Mouse (Mus musculus) hindbrain, embryonic 11.5 days (tissue): Measurements from ENCODE around the gene Gosr2. TPM values are rescaled to one million over a fixed set of nuclear protein-coding genes. Genes with fewer than 3 reads are reported as not detected.

Experiments used
- ATAC-seq: fragments of 200-750 bp; cut with Nextera tagmentation; 2 replicates; pipeline ENCODE4 v1.8.0; 2017; ENCODE audit warnings: mild to moderate bottlenecking, moderate TSS enrichment, moderate library complexity; ENCODE audit not compliant: low FRiP score
- DNase-seq: peaks from one replicate; pipeline ENCODE4 v3.0.0-alpha.2; 2015; ENCODE audit warnings: low spot score
- H3K27ac ChIP-seq: fragments of 300-500 bp; sonication (generic); 2 replicates; pipeline ENCODE4 v1.5.1; 2014; ENCODE audit warnings: mild to moderate bottlenecking, low read depth, low read length
- H3K27me3 ChIP-seq: fragments of 300-500 bp; sonication (generic); 2 replicates; pipeline ENCODE4 v1.6.1; 2014; ENCODE audit warnings: mild to moderate bottlenecking, low read length, moderate library complexity, mixed read lengths; ENCODE audit not compliant: control insufficient read depth, insufficient read depth
- H3K36me3 ChIP-seq: fragments of 300-500 bp; sonication (generic); 2 replicates; pipeline ENCODE4 v1.6.1; 2014; ENCODE audit warnings: mild to moderate bottlenecking, low read length, moderate library complexity, mixed read lengths; ENCODE audit not compliant: control insufficient read depth, insufficient read depth
- H3K4me1 ChIP-seq: fragments of 300-500 bp; sonication (generic); replicated peaks from 2 replicates; pipeline ENCODE4 v1.6.1; 2014; ENCODE audit warnings: low read length, mixed read lengths; ENCODE audit not compliant: control insufficient read depth, insufficient read depth
- H3K4me2 ChIP-seq: fragments of 300-500 bp; sonication (generic); replicated peaks from 2 replicates; pipeline ENCODE4 v1.6.1; 2014; ENCODE audit warnings: mild to moderate bottlenecking, low read depth, low read length
- H3K4me3 ChIP-seq: fragments of 300-500 bp; sonication (generic); 2 replicates; pipeline ENCODE4 v1.5.1; 2014; ENCODE audit warnings: low read depth, low read length
- H3K9ac ChIP-seq: fragments of 300-500 bp; sonication (generic); 2 replicates; pipeline ENCODE4 v1.6.1; 2014; ENCODE audit warnings: low read depth, low read length
- H3K9me3 ChIP-seq: fragments of 300-500 bp; sonication (generic); 2 replicates; pipeline ENCODE4 v1.6.1; 2016; ENCODE audit warnings: low read length; ENCODE audit not compliant: control insufficient read depth
- WGBS: fragments of 180-500 bp; shearing (Covaris S2); extraction: QIAGEN DNeasy Blood & Tissue Kit; methylation state at CpG from one replicate; pipeline ENCODE4 v1.1.7; 2014; 5-methylcytosine and 5-hydroxymethylcytosine counted together
- polyA plus RNA-seq: library from polyadenylated mRNA; unstranded; fragments of >200 nt; fragmentation: Nextera tagmentation; extraction: Ambion mirVana; gene quantifications from 2 replicates; pipeline ENCODE4 v1.2.1, GENCODE M21; 2014

The Gosr2 gene
- polyA plus RNA-seq, 1 experiment from 2014 or later = 75.2 TPM

GRCm38 (mm10) chr11:103647921-103648620 is 49.6 kb downstream of the Gosr2 start:
- no peak for ATAC-seq
- Histone ChIP-seq H3K36me3 (no peaks in the 10 kb centered on the region), H3K9me3 (no peaks in the 10 kb centered on the region), H3K4me1 (peaks cover 4% of the 10 kb centered on the region), H3K4me3 (no peak overlapping the region), H3K27me3 (peaks cover 50% of the 10 kb centered on the region), H3K9ac (no peak overlapping the region), H3K27ac (no peak overlapping the region), H3K4me2 (no peak overlapping the region)
- WGBS = 7% methylated on average over 11 of the region's 11 CpGs
- peak; percentile 19 for DNase-seq

DNA sequence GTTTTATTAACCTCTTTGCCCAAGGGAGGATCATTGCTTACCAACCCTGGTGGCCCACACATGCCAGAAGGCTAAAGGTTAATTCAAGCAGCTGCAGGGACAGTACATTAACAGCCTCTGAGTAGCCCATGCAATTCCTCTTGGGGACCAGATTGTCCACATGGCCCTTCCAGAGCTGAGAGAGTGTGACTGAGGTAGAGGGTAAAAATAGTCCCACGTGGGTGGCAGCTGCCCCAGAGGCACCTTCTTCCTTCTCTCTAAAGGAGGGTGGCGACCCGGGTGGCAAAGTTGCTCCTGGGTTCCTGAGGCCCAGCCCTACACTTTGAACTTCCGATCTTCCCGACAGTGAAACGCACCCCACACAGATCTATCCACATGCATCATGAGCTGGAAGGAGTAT is 51.4 kb downstream of the Gosr2 start:
- H3K4me2 ChIP-seq = no peak overlapping the region
- no peaks in the 10 kb centered on the region for H3K9me3 ChIP-seq
- no peak for ATAC-seq
- no peaks in the 10 kb centered on the region for H3K36me3 ChIP-seq
- no peak overlapping the region for H3K27ac ChIP-seq
- WGBS = 88% methylated on average over 6 of the region's 6 CpGs
- no peak for DNase-seq
- H3K4me1 ChIP-seq = peaks cover 4% of the 10 kb centered on the region
- H3K4me3 ChIP-seq = no peak overlapping the region
- H3K27me3 ChIP-seq = peaks cover 34% of the 10 kb centered on the region
- H3K9ac ChIP-seq = no peak overlapping the region

DNA sequence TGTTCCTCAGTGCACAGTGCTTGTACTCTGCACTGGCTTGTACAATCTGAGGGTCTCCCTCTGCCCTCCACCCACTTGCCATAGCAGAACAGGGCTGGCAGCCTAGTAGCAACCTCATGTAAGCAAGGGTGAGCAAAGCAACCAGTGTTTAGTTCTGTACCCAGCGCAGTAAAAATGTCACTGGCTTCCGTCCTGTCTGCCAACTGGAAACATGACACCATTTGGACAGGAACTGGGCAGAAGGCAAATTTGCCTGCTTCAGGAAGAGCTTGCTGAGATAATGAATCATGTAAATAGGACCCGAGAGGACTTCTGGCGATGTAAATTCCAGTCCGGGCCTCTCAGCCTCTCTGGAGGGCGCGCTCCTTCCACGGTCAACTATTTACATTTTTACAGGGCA is 52.0 kb downstream of the Gosr2 start:
- Histone ChIP-seq H3K9me3 (no peaks in the 10 kb centered on the region), H3K4me2 (no peak overlapping the region), H3K9ac (no peak overlapping the region), H3K4me3 (no peak overlapping the region), H3K27ac (no peak overlapping the region), H3K27me3 (peaks cover 28% of the 10 kb centered on the region), H3K36me3 (no peaks in the 10 kb centered on the region), H3K4me1 (peaks cover 4% of the 10 kb centered on the region)
- DNase-seq = no peak
- ATAC-seq = no peak
- 80% methylated on average over 8 of the region's 8 CpGs for WGBS

DNA sequence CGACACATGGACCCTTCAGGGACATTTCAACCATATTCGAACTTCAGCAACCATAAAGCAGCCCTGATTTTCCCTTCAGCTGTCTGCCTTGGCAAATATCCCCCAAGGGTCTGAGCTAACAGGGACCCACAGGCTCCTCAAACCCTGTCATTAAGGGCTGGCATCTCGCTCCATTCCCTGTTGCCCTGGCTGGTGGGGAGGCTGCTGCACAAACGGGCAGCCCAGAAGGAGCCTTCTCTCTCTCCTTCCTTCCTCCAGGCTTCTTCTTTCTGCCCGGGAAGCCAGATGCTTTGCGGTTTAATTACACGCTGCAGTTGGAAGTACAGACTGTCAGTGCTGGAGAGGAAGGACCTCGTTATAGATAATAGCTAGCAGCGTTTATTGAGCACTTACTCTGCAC is 54.5 kb downstream of the Gosr2 start:
- Histone ChIP-seq H3K4me2 (no peak overlapping the region), H3K4me1 (no peaks in the 10 kb centered on the region), H3K27me3 (peaks cover 6% of the 10 kb centered on the region; the same call in 1 of the 2 replicates), H3K27ac (no peak overlapping the region), H3K9ac (no peak overlapping the region), H3K9me3 (no peaks in the 10 kb centered on the region), H3K36me3 (no peaks in the 10 kb centered on the region), H3K4me3 (no peak overlapping the region)
- DNase-seq (no peak), ATAC-seq (no peak)
- WGBS = 79% methylated on average over 9 of the region's 9 CpGs

DNA sequence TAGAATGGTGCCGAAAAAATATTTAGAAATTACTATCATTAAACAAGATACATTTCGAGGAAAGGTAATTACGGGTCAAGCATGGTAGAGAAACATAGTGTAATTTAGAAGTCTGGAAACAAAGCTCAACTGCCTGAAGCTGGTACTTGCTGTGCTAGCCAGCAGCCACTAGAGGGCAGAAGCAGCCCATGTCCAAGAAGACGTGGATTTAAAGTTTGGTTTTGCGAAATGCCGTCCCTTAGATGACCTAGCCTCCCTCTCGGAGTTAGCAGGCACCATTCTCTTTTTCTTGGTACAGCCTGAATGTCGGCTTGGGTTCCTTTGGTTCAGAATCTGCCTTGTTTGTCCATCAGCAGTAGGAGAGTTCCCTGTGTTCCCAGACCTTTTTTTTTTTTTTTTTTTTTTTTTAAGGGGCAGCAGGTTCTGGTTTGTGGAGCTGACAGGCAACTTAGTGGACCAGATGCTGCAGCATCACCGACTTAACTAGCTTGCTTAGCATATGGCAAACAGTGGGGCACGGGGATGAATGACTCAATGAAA is 58.2 kb downstream of the Gosr2 start:
- no peak overlapping the region for H3K4me3 ChIP-seq
- peak overlapping the region; percentile 24; the same call in 1 of the 2 replicates for H3K4me2 ChIP-seq
- no peaks in the 10 kb centered on the region for H3K36me3 ChIP-seq
- no peaks in the 10 kb centered on the region for H3K9me3 ChIP-seq
- ATAC-seq (no peak), DNase-seq (peak; percentile 81)
- no peak overlapping the region for H3K27ac ChIP-seq
- H3K4me1 ChIP-seq = no peaks in the 10 kb centered on the region
- no peak overlapping the region for H3K9ac ChIP-seq
- 7% methylated on average over 10 of the region's 10 CpGs for WGBS
- H3K27me3 ChIP-seq = 0 out of 2 replicates have a peak, but pooled peaks cover 2% of the 10 kb centered on the region

- Histone ChIP-seq H3K27me3 (0 out of 2 replicates have a peak, but pooled peaks cover 2% of the 10 kb centered on the region), H3K9me3 (no peaks in the 10 kb centered on the region), H3K4me1 (no peaks in the 10 kb centered on the region), H3K4me2 (peak within 1 kb of the TSS; percentile 24; the same call in 1 of the 2 replicates), H3K9ac (no peak within 1 kb of the TSS), H3K36me3 (no peaks in the 10 kb centered on the region), H3K27ac (no peak within 1 kb of the TSS), H3K4me3 (no peak within 1 kb of the TSS)
- ATAC-seq (no peak), DNase-seq (no peak)
- WGBS = 76% methylated on average over 3 of the region's 3 CpGs
Measured at GRCm38 (mm10) chr11:103638790-103639189, 58.9 kb downstream of the Gosr2 start, which contains the start of gene Lyzl6. TSS of gene Lyzl6 (minus strand) at chr11:103638890.

DNA sequence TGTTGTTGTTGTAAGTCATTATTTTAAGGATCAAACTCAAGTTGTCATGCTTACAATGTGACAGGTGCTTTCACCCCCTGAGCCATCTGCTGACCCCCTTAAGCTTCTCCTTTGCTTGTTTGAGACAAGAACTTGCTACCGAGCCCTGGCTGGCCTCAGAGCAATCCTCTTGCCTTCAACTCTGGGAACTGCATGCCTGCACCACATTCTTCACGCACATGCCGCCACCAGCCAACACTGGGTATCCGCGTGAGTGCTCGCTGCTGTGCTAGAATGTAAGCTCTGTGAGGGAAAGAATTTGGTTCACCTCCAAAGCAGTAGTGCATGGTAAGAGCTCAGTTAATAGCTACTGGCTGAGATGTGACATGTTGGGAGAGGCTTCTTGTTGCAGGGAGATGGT is 61.4 kb downstream of the Gosr2 start:
- Histone ChIP-seq H3K9ac (no peak overlapping the region), H3K9me3 (no peaks in the 10 kb centered on the region), H3K36me3 (no peaks in the 10 kb centered on the region), H3K4me3 (no peak overlapping the region), H3K27ac (no peak overlapping the region), H3K4me1 (no peaks in the 10 kb centered on the region), H3K27me3 (0 out of 2 replicates have a peak, but pooled peaks cover 2% of the 10 kb centered on the region), H3K4me2 (no peak overlapping the region)
- DNase-seq = no peak
- 90% methylated on average over 6 of the region's 6 CpGs for WGBS
- ATAC-seq = no peak

GRCm38 (mm10) chr11:103635481-103635880 is 62.2 kb downstream of the Gosr2 start:
- H3K36me3 ChIP-seq = no peaks in the 10 kb centered on the region
- no peak for ATAC-seq
- no peak overlapping the region for H3K4me2 ChIP-seq
- H3K4me1 ChIP-seq = no peaks in the 10 kb centered on the region
- H3K9me3 ChIP-seq = no peaks in the 10 kb centered on the region
- H3K27ac ChIP-seq = no peak overlapping the region
- DNase-seq = no peak
- WGBS = 87% methylated on average over 3 of the region's 3 CpGs
- H3K9ac ChIP-seq = no peak overlapping the region
- no peak overlapping the region for H3K4me3 ChIP-seq
- H3K27me3 ChIP-seq = 0 out of 2 replicates have a peak, but pooled peaks cover 2% of the 10 kb centered on the region

DNA sequence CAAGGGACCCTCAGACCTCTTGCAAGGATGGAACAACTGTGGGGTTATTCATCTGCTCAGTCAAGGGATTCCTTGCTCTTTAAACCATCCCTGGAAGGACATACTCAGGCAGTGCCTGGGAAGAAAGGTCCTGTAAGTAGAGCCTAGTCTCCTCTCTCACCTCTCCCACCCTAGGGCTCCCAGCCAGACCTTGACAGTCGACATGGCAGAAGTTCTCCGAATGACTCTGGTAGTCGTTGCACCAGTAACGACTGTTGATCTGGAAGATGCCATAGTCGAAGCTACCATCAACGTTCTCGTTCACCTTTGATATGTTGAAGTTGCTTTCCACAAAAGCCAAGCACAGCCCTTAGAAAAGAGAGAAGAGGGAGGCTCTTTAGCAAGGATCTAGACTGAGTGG is 62.9 kb downstream of the Gosr2 start:
- H3K27me3 ChIP-seq = 0 out of 2 replicates have a peak, but pooled peaks cover 2% of the 10 kb centered on the region
- no peak overlapping the region for H3K27ac ChIP-seq
- H3K4me1 ChIP-seq = no peaks in the 10 kb centered on the region
- H3K4me3 ChIP-seq = no peak overlapping the region
- no peak overlapping the region for H3K4me2 ChIP-seq
- no peaks in the 10 kb centered on the region for H3K9me3 ChIP-seq
- DNase-seq (no peak), ATAC-seq (no peak)
- WGBS = 90% methylated on average over 7 of the region's 7 CpGs
- no peaks in the 10 kb centered on the region for H3K36me3 ChIP-seq
- no peak overlapping the region for H3K9ac ChIP-seq
